Mouse (Mus musculus) mesoderm, embryonic 11.5 days (tissue): ENCODE results near the gene Mob1a.

ENCODE experiments used
- DNase-seq: peaks from one replicate; pipeline ENCODE4 v3.0.0-alpha.2; 2012; ENCODE audit warnings: low read depth, low spot score

Mob1a gene

DNA sequence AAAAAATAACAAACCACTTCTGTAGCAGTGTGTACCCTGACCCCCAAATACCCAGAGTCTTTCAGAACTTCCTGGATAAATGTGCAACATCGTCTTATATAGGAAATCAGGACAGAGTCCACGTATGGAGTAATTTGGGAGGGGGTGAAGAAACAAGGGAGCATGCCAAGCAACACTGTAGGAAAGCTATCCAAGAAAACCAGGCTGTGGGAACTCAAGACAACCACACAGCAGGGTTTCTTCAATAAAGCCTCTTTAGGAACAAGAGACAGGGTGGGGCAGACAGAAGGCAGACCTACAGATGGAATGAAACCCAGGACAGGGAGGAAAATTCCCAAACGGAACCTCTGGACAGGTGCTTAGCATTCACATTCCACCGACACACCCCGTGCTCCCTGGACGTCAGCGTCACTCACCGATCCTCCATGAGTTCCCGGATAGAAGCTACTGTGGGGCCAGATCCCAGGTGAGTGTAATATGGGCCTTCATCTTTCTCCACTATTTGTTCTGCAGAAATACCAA is 59.8 kb downstream of the Mob1a start:
- no peak for DNase-seq

DNA sequence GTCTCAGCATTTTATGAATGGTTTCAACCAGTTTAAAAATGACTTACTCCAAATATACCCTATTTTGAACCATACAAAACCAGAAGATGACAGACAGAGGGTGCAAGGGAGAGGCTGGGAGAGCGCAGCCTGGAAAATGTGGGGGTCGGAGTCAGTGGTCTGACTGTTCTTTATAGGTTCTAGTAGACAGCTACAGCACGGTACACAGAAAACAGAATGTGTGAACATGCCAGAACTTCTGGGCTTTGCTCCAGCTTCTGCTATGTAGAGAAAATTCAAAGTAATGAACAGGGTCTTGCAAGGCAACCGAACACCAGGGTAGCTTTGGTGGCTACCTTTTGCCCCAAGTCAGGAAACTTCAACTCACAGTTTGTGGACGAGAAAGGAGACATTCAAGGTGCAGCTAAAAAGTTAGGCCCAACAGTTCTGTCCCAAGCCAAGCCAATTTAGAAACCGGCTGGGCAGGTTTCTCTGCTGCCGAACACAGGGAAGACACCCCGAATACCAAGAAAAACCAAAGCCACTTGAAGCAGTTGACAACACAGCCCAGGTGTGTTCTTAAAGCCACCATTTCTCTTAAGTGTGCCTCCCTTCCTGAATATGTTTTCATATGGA is 66.5 kb downstream of the Mob1a start:
- no peak for DNase-seq
